Mouse (Mus musculus): ENCODE results near the gene Spsb3. TPM values are rescaled to one million over a fixed set of nuclear protein-coding genes. Genes with fewer than 3 reads are reported as not detected.

Gene Spsb3
- polyA plus RNA-seq (2012; rRNA removed): 67.0 and 77.8 TPM in 2 replicates

GRCm38 (mm10) chr17:24886134-24886931 lies at the start of gene Spsb3, which contains the start of gene Nubp2:
TSS of gene Spsb3 (plus strand) at chr17:24886643.
TSS of gene Nubp2 (minus strand) at chr17:24886349.
- DNase-seq (ENCODE audit: low read depth): peak; percentile 99

- no peak for DNase-seq (ENCODE audit: low read depth)
These were observed 46.6 kb upstream of the Spsb3 start, which contains the start of gene Hagh for GRCm38 (mm10) chr17:24839842-24840241. TSS of gene Hagh (plus strand) at chr17:24840143.

GRCm38 (mm10) chr17:24840341-24840740 lies 46.1 kb upstream of the Spsb3 start:
- no peak for DNase-seq (ENCODE audit: low read depth)

- no peak for DNase-seq (ENCODE audit: low read depth)
These were observed 45.3 kb upstream of the Spsb3 start for GRCm38 (mm10) chr17:24841133-24841532.

GRCm38 (mm10) chr17:24842631-24843030 lies 43.8 kb upstream of the Spsb3 start:
- DNase-seq (ENCODE audit: low read depth): no peak

GRCm38 (mm10) chr17:24844525-24844924 lies 41.9 kb upstream of the Spsb3 start:
- no peak for DNase-seq (ENCODE audit: low read depth)

GRCm38 (mm10) chr17:24847386-24847785 lies 39.1 kb upstream of the Spsb3 start:
- DNase-seq (ENCODE audit: low read depth): no peak

GRCm38 (mm10) chr17:24848600-24849031 lies 37.8 kb upstream of the Spsb3 start:
- no peak for DNase-seq (ENCODE audit: low read depth)

GRCm38 (mm10) chr17:24849733-24850064 lies 36.7 kb upstream of the Spsb3 start:
- no peak for DNase-seq (ENCODE audit: low read depth)

GRCm38 (mm10) chr17:24850065-24850772 lies 36.2 kb upstream of the Spsb3 start, which contains the start of gene Fahd1:
TSS of gene Fahd1 (minus strand) at chr17:24850364.
- peak; percentile 93 for DNase-seq (ENCODE audit: low read depth)

- DNase-seq (ENCODE audit: low read depth): no peak
These were observed 35.7 kb upstream of the Spsb3 start for GRCm38 (mm10) chr17:24850773-24851127.

GRCm38 (mm10) chr17:24851381-24852125 lies 34.9 kb upstream of the Spsb3 start:
- no peak for DNase-seq (ENCODE audit: low read depth)

GRCm38 (mm10) chr17:24855838-24856464 lies 30.5 kb upstream of the Spsb3 start:
- no peak for DNase-seq (ENCODE audit: low read depth)

- DNase-seq (ENCODE audit: low read depth): no peak
These were observed 29.9 kb upstream of the Spsb3 start for GRCm38 (mm10) chr17:24856589-24856988.

GRCm38 (mm10) chr17:24857831-24858470 lies 28.5 kb upstream of the Spsb3 start:
- DNase-seq (ENCODE audit: low read depth): no peak

GRCm38 (mm10) chr17:24858967-24859366 lies 27.5 kb upstream of the Spsb3 start:
- no peak for DNase-seq (ENCODE audit: low read depth)

- no peak for DNase-seq (ENCODE audit: low read depth)
These were observed 26.4 kb upstream of the Spsb3 start for GRCm38 (mm10) chr17:24860076-24860475.

GRCm38 (mm10) chr17:24861785-24862184 lies 24.7 kb upstream of the Spsb3 start:
- no peak for DNase-seq (ENCODE audit: low read depth)

GRCm38 (mm10) chr17:24865776-24866175 lies 20.7 kb upstream of the Spsb3 start, which contains the start of gene Igfals:
TSS of gene Igfals (plus strand) at chr17:24865997.
- no peak for DNase-seq (ENCODE audit: low read depth)

GRCm38 (mm10) chr17:24867914-24868313 lies 18.5 kb upstream of the Spsb3 start:
- DNase-seq (ENCODE audit: low read depth): no peak
